Mouse (Mus musculus) urinary bladder, postnatal 4 days (tissue): ENCODE measurements around the gene Bckdk.
"Not testable (repeated sequence)": the region's sequence is repeated elsewhere in the genome, so short reads cannot be mapped to it uniquely, and the experiment has no call there.

ENCODE experiments used
- DNase-seq, 2 experiments: peaks; one replicate each; pipeline ENCODE4 v3.0.0; 2021 to 2022; ENCODE audit warnings: low spot score in 2 of 2

Gene Bckdk

GRCm38 (mm10) chr7:127931351-127932135 lies 27.7 kb downstream of the Bckdk start:
- DNase-seq, result peak in 1 of 2 experiments; percentile 56

DNA sequence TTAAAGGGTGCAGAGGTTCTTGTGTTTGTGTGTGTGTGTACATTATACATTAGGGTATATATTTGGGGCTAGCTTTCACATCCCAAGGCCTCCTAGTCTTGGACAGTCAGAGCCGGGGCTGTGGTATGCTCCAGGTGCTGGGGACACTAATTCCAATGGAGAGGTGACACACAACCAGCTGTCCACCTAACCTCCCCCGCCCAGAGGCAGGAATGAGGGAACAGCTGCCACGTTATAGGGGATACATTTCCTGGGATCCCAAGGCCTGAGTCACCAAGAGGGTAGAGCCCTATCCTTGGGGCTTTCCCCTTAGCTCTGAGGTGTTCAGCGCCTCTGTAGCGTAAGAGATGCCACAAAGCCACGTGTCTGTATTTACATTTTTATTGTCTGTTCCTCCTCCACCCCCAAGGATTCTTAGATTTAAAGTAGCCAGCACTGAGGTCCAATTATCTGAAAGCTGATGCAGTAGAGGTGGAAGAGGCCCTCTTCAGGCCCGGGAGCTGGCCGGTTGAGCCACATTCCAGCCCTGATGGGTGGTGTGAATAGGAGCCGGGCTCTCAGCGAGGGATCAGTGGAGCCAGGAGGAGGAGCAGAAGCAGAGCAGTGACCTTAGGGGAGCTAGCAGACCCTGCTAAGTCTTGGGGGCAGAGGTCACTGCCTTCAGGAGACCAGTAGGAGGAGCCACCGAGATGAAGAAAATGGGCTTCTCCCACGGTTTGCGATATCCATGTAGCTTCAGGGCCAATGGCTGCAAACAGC lies 28.6 kb downstream of the Bckdk start:
- DNase-seq, result no peak

GRCm38 (mm10) chr7:127934075-127934474 lies 30.2 kb downstream of the Bckdk start:
- DNase-seq, result no peak

GRCm38 (mm10) chr7:127935028-127935722 lies 31.3 kb downstream of the Bckdk start:
- DNase-seq, result peak; percentile 96

GRCm38 (mm10) chr7:127935748-127936159 lies 31.9 kb downstream of the Bckdk start:
- no peak for DNase-seq

DNA sequence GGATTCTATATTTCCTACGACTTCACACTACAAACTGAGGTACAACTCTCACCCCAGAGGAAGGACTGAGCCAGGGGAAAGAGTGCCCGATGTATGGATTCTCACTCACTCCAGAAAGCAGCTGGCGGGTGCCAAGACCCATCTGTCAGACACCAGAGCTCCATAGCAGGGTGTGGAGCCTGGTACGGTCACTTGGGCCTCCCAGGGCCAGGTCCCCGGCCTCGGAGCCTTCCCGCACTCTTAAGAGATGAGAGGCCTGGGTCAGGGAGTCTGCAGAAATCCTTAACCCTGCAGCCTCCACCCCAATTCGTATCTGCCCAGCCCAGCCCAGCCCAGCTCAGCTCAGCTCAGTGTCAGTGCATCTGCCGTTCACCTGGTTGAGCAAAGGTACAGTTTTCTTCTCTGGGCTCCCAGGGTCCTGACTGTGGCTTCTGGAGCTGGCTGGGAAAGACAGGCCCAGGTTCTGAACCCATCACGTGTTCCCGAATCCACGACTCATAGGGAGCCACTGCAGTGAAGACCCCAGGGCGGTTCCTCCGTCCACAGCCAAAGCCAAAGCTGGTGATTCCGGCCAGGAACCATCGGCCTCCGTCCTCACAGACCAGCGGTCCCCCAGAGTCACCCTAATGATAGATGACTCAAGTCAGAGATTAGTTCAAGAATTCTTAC lies 32.5 kb downstream of the Bckdk start:
- DNase-seq, result no peak

DNA sequence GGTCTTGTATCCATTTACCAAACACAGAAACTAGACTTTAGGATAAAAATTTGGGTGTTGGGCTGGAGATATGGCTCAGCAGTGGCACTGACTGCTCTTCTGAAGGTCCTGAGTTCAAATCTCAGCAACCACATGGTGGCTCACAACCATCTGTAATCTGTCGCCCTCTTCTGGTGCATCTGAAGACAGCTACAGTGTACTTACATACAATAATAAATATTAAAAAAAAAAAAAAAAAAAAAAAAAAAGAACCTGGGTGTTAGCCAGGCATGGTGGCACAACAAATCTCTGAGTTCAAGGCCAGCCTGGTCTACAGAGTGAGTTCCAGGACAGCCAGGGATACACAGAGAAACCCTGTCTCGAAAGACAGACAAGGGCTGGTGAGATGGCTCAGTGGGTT lies 38.2 kb downstream of the Bckdk start:
- not testable (repeated sequence) for DNase-seq

- no peak for DNase-seq
Observed at GRCm38 (mm10) chr7:127944614-127945013, 40.7 kb downstream of the Bckdk start.

DNA sequence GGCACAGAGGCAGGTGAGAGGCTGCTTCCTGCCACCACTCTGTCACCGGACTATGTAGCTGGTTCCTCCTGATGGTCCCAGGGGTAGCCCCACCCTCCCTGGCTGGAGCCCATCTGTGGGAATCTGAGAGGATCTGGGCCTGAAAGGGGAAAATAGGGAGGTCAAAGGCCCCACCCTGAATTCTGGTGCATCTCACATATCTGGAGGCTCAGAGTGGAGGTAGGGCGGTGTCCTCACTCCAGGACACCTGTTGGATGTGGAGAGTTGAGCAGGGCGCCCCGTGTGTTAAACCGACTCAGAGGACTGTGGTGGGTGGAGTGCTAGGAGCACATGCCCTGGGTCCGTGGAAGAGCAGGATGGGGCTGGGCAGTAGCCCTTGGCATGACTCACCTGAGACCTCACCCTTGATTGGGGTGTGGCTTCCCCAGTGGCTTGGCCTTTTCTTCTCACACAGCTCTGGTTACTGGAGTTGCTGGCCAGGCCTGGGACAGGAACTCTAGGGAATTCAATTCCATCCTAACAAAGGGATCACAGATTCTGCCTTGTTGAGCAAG lies 42.7 kb downstream of the Bckdk start, which contains the start of gene Prss36:
Gene Prss36, minus strand, starts transcription at position 256 of the 554 bp plus-strand sequence.
- DNase-seq, result no peak

- no peak for DNase-seq
Observed at GRCm38 (mm10) chr7:127952864-127953581, 49.1 kb downstream of the Bckdk start.

- no peak for DNase-seq
Observed at GRCm38 (mm10) chr7:127959364-127959763, 55.5 kb downstream of the Bckdk start.
